Mouse (Mus musculus): Measurements from ENCODE around the gene Prickle1.

DNA sequence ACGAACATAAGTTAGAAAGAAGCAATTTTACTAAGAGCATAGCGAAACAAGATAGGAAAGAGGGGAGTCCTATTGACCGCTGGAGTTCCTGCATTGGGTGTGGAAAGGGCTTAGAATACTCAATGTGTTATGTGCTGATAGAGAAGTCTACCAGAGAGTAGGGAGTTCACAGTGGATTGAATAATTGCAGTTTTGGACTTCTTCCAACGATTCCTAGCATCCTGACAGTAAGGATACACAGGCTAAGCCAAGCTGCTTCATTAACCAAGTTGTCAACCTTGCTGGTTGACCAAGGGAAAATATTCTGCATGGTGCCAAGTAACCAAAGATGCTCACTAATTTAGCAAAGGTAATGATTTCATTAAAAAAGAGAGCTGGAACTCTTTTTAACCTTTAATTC lies 118.0 kb downstream of the Prickle1 start:
- no peak for TF ChIP-seq MAX (IDR thresholded peaks at IDR 0.05; ENCODE audit: low read depth)
- no peak for TF ChIP-seq USF1 (IDR thresholded peaks at IDR 0.05; ENCODE audit: low read depth)
- TF ChIP-seq E2F4 (IDR thresholded peaks at IDR 0.05; ENCODE audit: insufficient read depth), result no peak
- no peak for TF ChIP-seq POLR2A (IDR thresholded peaks at IDR 0.05; ENCODE audit: insufficient read length, low read depth)
- TF ChIP-seq POLR2AphosphoS2 (IDR thresholded peaks at IDR 0.05; ENCODE audit: insufficient read length, low read depth), result no peak
- no peak for TF ChIP-seq CEBPB (IDR thresholded peaks at IDR 0.05; ENCODE audit: insufficient read depth, poor library complexity, severe bottlenecking)
- no peak for TF ChIP-seq TCF12 (IDR thresholded peaks at IDR 0.05; ENCODE audit: insufficient read depth, poor library complexity, severe bottlenecking)
- no peak for TF ChIP-seq SRF (IDR thresholded peaks at IDR 0.05; ENCODE audit: control insufficient read depth, insufficient read length, low read depth)
- TF ChIP-seq REST (IDR thresholded peaks at IDR 0.05; ENCODE audit: insufficient read depth, insufficient read length), result no peak
- no peak for TF ChIP-seq MYOD1 (IDR thresholded peaks at IDR 0.05; ENCODE audit: control insufficient read depth in 1 of 3, insufficient read length in 2 of 3, low read depth in 2 of 3)
- no peak for TF ChIP-seq TCF3 (IDR thresholded peaks at IDR 0.05; ENCODE audit: insufficient read length, low read depth)
